Mouse (Mus musculus) hindbrain, embryonic 11.5 days (tissue): ENCODE data around the gene Atp2b2. TPM values are rescaled to one million over a fixed set of nuclear protein-coding genes. Genes with fewer than 3 reads are reported as not detected.
A peak's percentile ranks its signal among the peaks of the same experiment; 100 is the strongest.

Source experiments
- ATAC-seq: fragments of 200-750 bp; cut with Nextera tagmentation; 2 replicates; pipeline ENCODE4 v1.8.0; 2017; ENCODE audit warnings: mild to moderate bottlenecking, moderate TSS enrichment, moderate library complexity; ENCODE audit not compliant: low FRiP score
- DNase-seq: peaks from one replicate; pipeline ENCODE4 v3.0.0-alpha.2; 2015; ENCODE audit warnings: low spot score
- H3K27ac ChIP-seq: fragments of 300-500 bp; sonication (generic); 2 replicates; pipeline ENCODE4 v1.5.1; 2014; ENCODE audit warnings: mild to moderate bottlenecking, low read depth, low read length
- H3K27me3 ChIP-seq: fragments of 300-500 bp; sonication (generic); 2 replicates; pipeline ENCODE4 v1.6.1; 2014; ENCODE audit warnings: mild to moderate bottlenecking, low read length, moderate library complexity, mixed read lengths; ENCODE audit not compliant: control insufficient read depth, insufficient read depth
- H3K36me3 ChIP-seq: fragments of 300-500 bp; sonication (generic); 2 replicates; pipeline ENCODE4 v1.6.1; 2014; ENCODE audit warnings: mild to moderate bottlenecking, low read length, moderate library complexity, mixed read lengths; ENCODE audit not compliant: control insufficient read depth, insufficient read depth
- H3K4me1 ChIP-seq: fragments of 300-500 bp; sonication (generic); replicated peaks from 2 replicates; pipeline ENCODE4 v1.6.1; 2014; ENCODE audit warnings: low read length, mixed read lengths; ENCODE audit not compliant: control insufficient read depth, insufficient read depth
- H3K4me2 ChIP-seq: fragments of 300-500 bp; sonication (generic); replicated peaks from 2 replicates; pipeline ENCODE4 v1.6.1; 2014; ENCODE audit warnings: mild to moderate bottlenecking, low read depth, low read length
- H3K4me3 ChIP-seq: fragments of 300-500 bp; sonication (generic); 2 replicates; pipeline ENCODE4 v1.5.1; 2014; ENCODE audit warnings: low read depth, low read length
- H3K9ac ChIP-seq: fragments of 300-500 bp; sonication (generic); 2 replicates; pipeline ENCODE4 v1.6.1; 2014; ENCODE audit warnings: low read depth, low read length
- H3K9me3 ChIP-seq: fragments of 300-500 bp; sonication (generic); 2 replicates; pipeline ENCODE4 v1.6.1; 2016; ENCODE audit warnings: low read length; ENCODE audit not compliant: control insufficient read depth
- WGBS: fragments of 180-500 bp; shearing (Covaris S2); extraction: QIAGEN DNeasy Blood & Tissue Kit; methylation state at CpG from one replicate; pipeline ENCODE4 v1.1.7; 2014; 5-methylcytosine and 5-hydroxymethylcytosine counted together
- polyA plus RNA-seq: library from polyadenylated mRNA; unstranded; fragments of >200 nt; fragmentation: Nextera tagmentation; extraction: Ambion mirVana; gene quantifications from 2 replicates; pipeline ENCODE4 v1.2.1, GENCODE M21; 2014

Gene Atp2b2
- polyA plus RNA-seq, 1 experiment from 2014 or later, result 5.2 TPM

- Histone ChIP-seq H3K36me3 (no peaks in the 10 kb centered on the region), H3K9me3 (no peaks in the 10 kb centered on the region), H3K4me2 (no peak overlapping the region), H3K27ac (peak overlapping the region; percentile 36; the same call in 1 of the 2 replicates), H3K27me3 (no peaks in the 10 kb centered on the region), H3K9ac (no peak overlapping the region), H3K4me3 (no peak overlapping the region), H3K4me1 (no peaks in the 10 kb centered on the region)
- ATAC-seq (peak; percentile 73), DNase-seq (peak; percentile 21)
- WGBS, result 61% methylated on average over 15 of the region's 15 CpGs
Measured at GRCm38 (mm10) chr6:113860735-113861374, 181.6 kb downstream of the Atp2b2 start.

- Histone ChIP-seq H3K27ac (peak overlapping the region; percentile 34; the same call in 1 of the 2 replicates), H3K27me3 (no peaks in the 10 kb centered on the region), H3K4me3 (no peak overlapping the region), H3K4me2 (no peak overlapping the region), H3K4me1 (no peaks in the 10 kb centered on the region), H3K9me3 (no peaks in the 10 kb centered on the region), H3K9ac (no peak overlapping the region), H3K36me3 (no peaks in the 10 kb centered on the region)
- DNase-seq, result no peak
- no peak; the same call in 1 of the 2 replicates for ATAC-seq
- WGBS, result 68% methylated on average over 9 of the region's 9 CpGs
Measured at GRCm38 (mm10) chr6:113860023-113860734, 182.2 kb downstream of the Atp2b2 start.

DNA sequence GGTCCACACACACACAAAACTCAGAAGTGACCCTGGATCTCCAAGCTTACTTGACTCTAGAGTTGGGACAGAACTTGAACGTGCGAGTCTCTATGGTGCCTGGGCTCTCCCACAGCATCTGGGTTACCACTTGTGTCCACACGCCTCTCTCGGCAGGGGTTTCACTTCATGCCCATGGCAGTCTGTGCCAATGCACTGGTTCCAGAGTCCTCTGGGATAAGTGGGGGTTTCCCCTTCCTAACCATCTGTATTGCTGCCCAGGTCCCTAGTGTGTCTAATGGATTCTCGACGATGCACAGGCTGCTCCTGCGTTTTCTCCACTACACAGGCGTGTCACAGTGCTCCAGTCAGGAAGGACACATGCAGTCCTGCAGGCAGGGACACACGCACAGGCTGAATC is 184.1 kb downstream of the Atp2b2 start:
- ATAC-seq, result no peak
- no peak overlapping the region for H3K4me2 ChIP-seq

GRCm38 (mm10) chr6:113857310-113857873 is 185.0 kb downstream of the Atp2b2 start:
- no peak for ATAC-seq
- Histone ChIP-seq H3K27me3 (no peaks in the 10 kb centered on the region), H3K4me1 (no peaks in the 10 kb centered on the region), H3K4me3 (no peak overlapping the region), H3K9me3 (no peaks in the 10 kb centered on the region), H3K27ac (no peak overlapping the region), H3K9ac (no peak overlapping the region), H3K4me2 (no peak overlapping the region), H3K36me3 (no peaks in the 10 kb centered on the region)
- no peak for DNase-seq
- 65% methylated on average over 2 of the region's 2 CpGs for WGBS

More for the DNA sequence above, 184.1 kb downstream of the Atp2b2 start:
- Histone ChIP-seq H3K36me3 (no peaks in the 10 kb centered on the region), H3K9ac (no peak overlapping the region), H3K27ac (no peak overlapping the region), H3K4me1 (no peaks in the 10 kb centered on the region), H3K9me3 (no peaks in the 10 kb centered on the region), H3K4me3 (no peak overlapping the region), H3K27me3 (no peaks in the 10 kb centered on the region)
- DNase-seq, result no peak
- WGBS, result 86% methylated on average over 9 of the region's 9 CpGs

DNA sequence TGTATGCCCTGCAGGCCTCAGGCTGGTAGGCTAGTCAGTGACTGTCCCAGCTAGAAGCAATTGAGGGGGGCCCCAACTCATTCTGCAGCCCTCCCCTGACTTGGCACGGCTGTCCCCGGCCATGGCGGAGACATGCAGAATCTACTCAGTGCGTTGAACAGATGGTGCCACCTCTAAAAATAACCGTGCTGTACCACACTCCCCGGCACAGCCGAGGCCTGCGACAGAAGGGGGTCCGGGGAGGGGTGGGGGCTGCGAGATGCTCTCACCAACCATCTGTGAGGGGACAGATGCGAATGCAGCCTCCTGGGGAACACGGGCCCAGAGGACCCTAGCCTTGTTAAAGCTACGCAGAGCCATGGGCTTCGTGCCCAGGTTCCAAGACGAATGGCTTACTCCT is 185.6 kb downstream of the Atp2b2 start:
- Histone ChIP-seq H3K27ac (no peak overlapping the region), H3K9ac (no peak overlapping the region), H3K4me1 (no peaks in the 10 kb centered on the region), H3K4me2 (no peak overlapping the region), H3K9me3 (no peaks in the 10 kb centered on the region), H3K4me3 (no peak overlapping the region), H3K36me3 (no peaks in the 10 kb centered on the region), H3K27me3 (no peaks in the 10 kb centered on the region)
- DNase-seq (no peak), ATAC-seq (peak; percentile 63)
- WGBS, result 72% methylated on average over 15 of the region's 15 CpGs

- no peaks in the 10 kb centered on the region for H3K4me1 ChIP-seq
- ATAC-seq, result no peak
- H3K4me3 ChIP-seq, result no peak overlapping the region
- H3K9me3 ChIP-seq, result no peaks in the 10 kb centered on the region
- no peak for DNase-seq
- no peak overlapping the region for H3K27ac ChIP-seq
- no peaks in the 10 kb centered on the region for H3K27me3 ChIP-seq
- 85% methylated on average over 1 of the region's 1 CpGs for WGBS
- H3K36me3 ChIP-seq, result no peaks in the 10 kb centered on the region
- H3K9ac ChIP-seq, result no peak overlapping the region
- no peak overlapping the region for H3K4me2 ChIP-seq
Measured at GRCm38 (mm10) chr6:113856095-113856646, 186.2 kb downstream of the Atp2b2 start.

DNA sequence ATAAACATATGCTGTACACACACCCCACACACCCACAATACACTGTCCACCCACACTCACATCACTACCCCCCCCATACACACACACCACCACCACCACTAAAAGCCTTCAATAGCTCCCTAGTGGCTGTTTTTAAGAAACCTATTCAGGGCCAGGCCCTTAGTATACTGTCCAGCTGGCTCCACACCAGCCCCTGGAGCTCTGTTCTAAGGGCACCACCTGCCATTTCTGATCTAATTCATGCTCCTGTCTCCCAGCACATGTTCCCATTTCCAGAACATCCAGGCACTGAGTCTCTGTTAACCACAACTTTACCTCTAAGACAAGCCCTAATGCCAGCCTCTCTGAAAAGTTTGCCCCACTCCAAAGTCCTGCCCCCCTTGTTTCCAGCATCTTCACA is 186.8 kb downstream of the Atp2b2 start:
- Histone ChIP-seq H3K27ac (no peak overlapping the region), H3K4me2 (no peak overlapping the region), H3K4me1 (no peaks in the 10 kb centered on the region), H3K4me3 (no peak overlapping the region), H3K9ac (no peak overlapping the region), H3K9me3 (no peaks in the 10 kb centered on the region), H3K36me3 (no peaks in the 10 kb centered on the region), H3K27me3 (no peaks in the 10 kb centered on the region)
- ATAC-seq, result no peak
- no peak for DNase-seq

DNA sequence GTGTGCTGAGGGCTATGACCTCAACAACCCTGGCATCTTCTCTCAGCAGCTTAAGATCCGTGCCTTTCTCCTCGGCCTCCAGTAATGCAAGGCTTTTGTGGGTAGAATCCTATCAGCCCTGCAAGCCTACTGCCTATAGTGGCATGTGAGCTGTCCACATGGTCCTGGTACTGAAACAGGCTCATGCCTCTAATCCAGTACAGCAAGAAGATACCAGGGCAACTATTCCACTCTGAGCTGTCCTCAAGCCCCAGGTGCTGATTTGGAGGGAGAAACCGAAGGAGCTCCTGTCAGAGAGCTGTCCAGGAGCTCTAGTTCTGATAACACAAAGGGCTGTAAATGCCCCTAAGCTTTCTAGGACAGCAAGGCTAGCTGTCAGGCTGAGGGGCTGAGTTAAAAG is 190.1 kb downstream of the Atp2b2 start:
- Histone ChIP-seq H3K4me2 (no peak overlapping the region), H3K9me3 (no peaks in the 10 kb centered on the region), H3K36me3 (no peaks in the 10 kb centered on the region), H3K4me1 (no peaks in the 10 kb centered on the region), H3K9ac (no peak overlapping the region), H3K4me3 (no peak overlapping the region), H3K27me3 (no peaks in the 10 kb centered on the region), H3K27ac (no peak overlapping the region)
- ATAC-seq (no peak), DNase-seq (peak; percentile 67)
- 11% methylated on average over 3 of the region's 3 CpGs for WGBS
